Mouse (Mus musculus) liver, postnatal 0 days (tissue): ENCODE measurements around the gene Trim7.

Experiments used
- CTCF ChIP-seq: sonication (generic); IDR thresholded peaks from 2 replicates; pipeline ENCODE4 v1.5.1; 2016; ENCODE audit warnings: antibody characterized with exemption, low read depth
- EP300 ChIP-seq: IDR thresholded peaks from 2 replicates; pipeline ENCODE4 v1.6.1; 2016; ENCODE audit warnings: antibody characterized with exemption, low read depth, mild to moderate bottlenecking

GRCm38 (mm10) chr11:48863808-48864207 lies 37.9 kb downstream of the Trim7 start:
- no peak for TF ChIP-seq CTCF
- no peak for TF ChIP-seq EP300
